Mouse (Mus musculus) embryonic fibroblast, embryonic 13.5 days (primary cell): ENCODE measurements around the gene Slc16a10. TPM values are rescaled to one million over a fixed set of nuclear protein-coding genes. Genes with fewer than 3 reads are reported as not detected.

Experiments
- H3K27ac ChIP-seq: 2 replicates; pipeline ENCODE4 v1.5.1; 2012; ENCODE audit warnings: low read length, control low read depth, inconsistent platforms; ENCODE audit not compliant: insufficient read depth
- H3K4me1 ChIP-seq: 2 replicates; pipeline ENCODE4 v1.6.1; 2011; ENCODE audit warnings: low read length; ENCODE audit not compliant: control insufficient read depth, insufficient read depth
- H3K4me3 ChIP-seq: 2 replicates; pipeline ENCODE4 v1.5.1; 2011; ENCODE audit warnings: mild to moderate bottlenecking, control low read depth, low read length; ENCODE audit not compliant: insufficient read depth
- CTCF ChIP-seq: IDR thresholded peaks from 2 replicates; pipeline ENCODE4 v1.5.1; 2011; ENCODE audit warnings: mild to moderate bottlenecking, control low read depth, low read length, moderate library complexity, borderline replicate concordance; ENCODE audit not compliant: insufficient read depth
- POLR2A ChIP-seq: IDR thresholded peaks from 2 replicates; pipeline ENCODE4 v1.6.1; 2011; ENCODE audit warnings: low read depth, mild to moderate bottlenecking, control low read depth, low read length, moderate library complexity
- polyA plus RNA-seq: library from polyadenylated mRNA; stranded (reverse); fragments of >200 nt; gene quantifications from 2 replicates; pipeline ENCODE4 v1.2.4, GENCODE M21; 2011; ENCODE audit warnings: low read depth; ENCODE audit not compliant: missing spikeins, insufficient read length

Slc16a10 gene
- polyA plus RNA-seq, 1 experiment: 1.8 TPM

GRCm38 (mm10) chr10:40172136-40172535 lies 30.1 kb upstream of the Slc16a10 start:
- no peak overlapping the region for H3K27ac ChIP-seq
- no peak overlapping the region for H3K4me3 ChIP-seq
- H3K4me1 ChIP-seq: no peaks in the 10 kb centered on the region
- TF ChIP-seq CTCF (no peak), POLR2A (no peak)

- no peak for TF ChIP-seq POLR2A
- no peak for TF ChIP-seq CTCF
- Histone ChIP-seq H3K4me3 (no peak overlapping the region), H3K27ac (no peak overlapping the region), H3K4me1 (no peaks in the 10 kb centered on the region)
Observed at GRCm38 (mm10) chr10:40171211-40171610, 29.2 kb upstream of the Slc16a10 start.

GRCm38 (mm10) chr10:40170141-40170558 lies 28.1 kb upstream of the Slc16a10 start:
- H3K27ac ChIP-seq: no peak overlapping the region
- TF ChIP-seq POLR2A (no peak), CTCF (no peak)
- H3K4me3 ChIP-seq: no peak overlapping the region
- no peaks in the 10 kb centered on the region for H3K4me1 ChIP-seq

- TF ChIP-seq POLR2A (no peak), CTCF (no peak)
- Histone ChIP-seq H3K4me1 (no peaks in the 10 kb centered on the region), H3K4me3 (no peak overlapping the region), H3K27ac (no peak overlapping the region)
Observed at GRCm38 (mm10) chr10:40169566-40169965, 27.5 kb upstream of the Slc16a10 start.

GRCm38 (mm10) chr10:40169088-40169487 lies 27.0 kb upstream of the Slc16a10 start:
- H3K27ac ChIP-seq: no peak overlapping the region
- no peaks in the 10 kb centered on the region for H3K4me1 ChIP-seq
- H3K4me3 ChIP-seq: no peak overlapping the region
- TF ChIP-seq CTCF (no peak), POLR2A (no peak)

GRCm38 (mm10) chr10:40164421-40165386 lies 22.6 kb upstream of the Slc16a10 start:
- Histone ChIP-seq H3K4me1 (no peaks in the 10 kb centered on the region), H3K4me3 (no peak overlapping the region), H3K27ac (no peak overlapping the region)
- TF ChIP-seq CTCF: no peak
- no peak for TF ChIP-seq POLR2A

- no peaks in the 10 kb centered on the region for H3K4me1 ChIP-seq
- TF ChIP-seq POLR2A: no peak
- no peak for TF ChIP-seq CTCF
- H3K4me3 ChIP-seq: no peak overlapping the region
Observed at GRCm38 (mm10) chr10:40163914-40164313, 21.9 kb upstream of the Slc16a10 start.

GRCm38 (mm10) chr10:40163338-40163737 lies 21.3 kb upstream of the Slc16a10 start:
- Histone ChIP-seq H3K4me3 (no peak overlapping the region), H3K4me1 (no peaks in the 10 kb centered on the region), H3K27ac (no peak overlapping the region)
- TF ChIP-seq POLR2A (no peak), CTCF (no peak)

More at GRCm38 (mm10) chr10:40163914-40164313, 21.9 kb upstream of the Slc16a10 start:
- H3K27ac ChIP-seq: no peak overlapping the region

- no peaks in the 10 kb centered on the region for H3K4me1 ChIP-seq
- no peak overlapping the region for H3K4me3 ChIP-seq
- TF ChIP-seq CTCF (no peak), POLR2A (no peak)
- H3K27ac ChIP-seq: no peak overlapping the region
Observed at GRCm38 (mm10) chr10:40161701-40162255, 19.7 kb upstream of the Slc16a10 start.

- no peak for TF ChIP-seq CTCF
- no peak for TF ChIP-seq POLR2A
- Histone ChIP-seq H3K4me3 (no peak overlapping the region), H3K27ac (no peak overlapping the region), H3K4me1 (no peaks in the 10 kb centered on the region)
Observed at GRCm38 (mm10) chr10:40161236-40161635, 19.2 kb upstream of the Slc16a10 start.
